Comparison of ENCODE assay signal across 35 mouse cellular contexts in the genomic region with DNA sequence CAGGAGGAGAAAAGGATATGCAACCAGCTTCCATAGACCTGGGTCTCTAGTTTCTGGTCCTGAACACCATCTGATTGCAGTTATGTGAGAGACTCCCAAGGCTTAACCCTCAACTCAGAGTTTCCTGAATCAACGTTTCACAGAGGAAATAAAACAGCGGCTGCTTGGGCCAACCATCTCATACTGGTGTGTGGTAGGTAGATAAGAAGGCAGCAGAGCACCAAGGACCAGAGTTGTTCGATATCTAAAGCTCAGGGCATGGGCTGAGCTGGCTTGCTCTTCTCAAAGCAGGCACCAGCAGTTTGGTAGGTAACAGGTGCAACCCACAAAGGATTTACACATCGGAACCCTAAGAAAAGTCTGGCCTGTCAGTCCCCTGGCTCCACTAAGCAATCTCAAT. TPM values are rescaled to one million over a fixed set of nuclear protein-coding genes. Genes with fewer than 3 reads are reported as not detected.
A peak's percentile ranks its signal among the peaks of the same experiment; 100 is the strongest.
DNase-seq lines count a peak whose midpoint lies in the region; ATAC-seq and TF ChIP-seq lines count a peak whose summit lies in the region.
"Had no signal": no experiment of that assay in that cellular context is flagged by ENCODE, and none has a peak within 500 bp of the region (broad histone marks: within the 10 kb centered on the region; RNA-seq: fewer than 3 reads in every experiment).

No protein-coding gene starts in this region.

- no peak for DNase-seq in hindbrain, embryonic 10.5 days (ENCODE audit: low spot score)
- DNase-seq in hindbrain, embryonic 11.5 days (ENCODE audit: low spot score) = no peak
- DNase-seq in liver, postnatal 0 days = no peak
- DNase-seq in cerebellum, postnatal 36 days = no peak
- no peak for DNase-seq in kidney, postnatal 10 days
- DNase-seq: adrenal gland, postnatal 14 days; cerebellum, adult 18-20 months; forebrain, postnatal 0 days; heart, adult 2 months; heart, postnatal 4 days; kidney, adult 8-10 months; lung, adult 18-20 months; right cerebral cortex, postnatal 14 days had no signal

- H3K27me3 ChIP-seq in hindbrain, embryonic 10.5 days (ENCODE audit: insufficient read depth, poor library complexity, severe bottlenecking) = peaks cover 67% of the 10 kb centered on the region
- H3K27me3 ChIP-seq in hindbrain, embryonic 11.5 days (ENCODE audit: control insufficient read depth, insufficient read depth, low read length) = peaks cover 7% of the 10 kb centered on the region
- H3K27me3 ChIP-seq in liver, embryonic 12.5 days (replicated peaks) = peaks cover 23% of the 10 kb centered on the region
- no peaks in the 10 kb centered on the region for H3K27me3 ChIP-seq in liver, postnatal 0 days (ENCODE audit: insufficient read depth, low read length)
- no peaks in the 10 kb centered on the region for H3K27me3 ChIP-seq in intestine, embryonic 15.5 days (replicated peaks)
- H3K27me3 ChIP-seq: hindbrain, embryonic 15.5 days had no signal

- H3K9me3 ChIP-seq in hindbrain, embryonic 10.5 days = no peaks in the 10 kb centered on the region
- no peaks in the 10 kb centered on the region for H3K9me3 ChIP-seq in hindbrain, embryonic 11.5 days (ENCODE audit: control insufficient read depth, low read length)
- H3K9me3 ChIP-seq in liver, embryonic 12.5 days (replicated peaks) = no peaks in the 10 kb centered on the region
- no peaks in the 10 kb centered on the region for H3K9me3 ChIP-seq in liver, postnatal 0 days (ENCODE audit: low read length)
- no peaks in the 10 kb centered on the region for H3K9me3 ChIP-seq in intestine, embryonic 15.5 days
- H3K9me3 ChIP-seq: heart, embryonic 12.5 days; hindbrain, embryonic 15.5 days; limb, embryonic 12.5 days had no signal

- no peak overlapping the region for H3K4me3 ChIP-seq in hindbrain, embryonic 10.5 days
- no peak overlapping the region for H3K4me3 ChIP-seq in hindbrain, embryonic 11.5 days (ENCODE audit: low read depth, low read length)
- no peak overlapping the region for H3K4me3 ChIP-seq in liver, embryonic 12.5 days
- H3K4me3 ChIP-seq in liver, postnatal 0 days (ENCODE audit: low read depth, low read length) = no peak overlapping the region
- H3K4me3 ChIP-seq in intestine, embryonic 15.5 days (replicated peaks) = no peak overlapping the region
- H3K4me3 ChIP-seq: heart, adult 2 months; heart, embryonic 12.5 days; hindbrain, embryonic 15.5 days; left cerebral cortex, adult 2 months; limb, embryonic 12.5 days; midbrain, embryonic 12.5 days had no signal

- no peak overlapping the region for H3K4me2 ChIP-seq in hindbrain, embryonic 11.5 days (replicated peaks; ENCODE audit: low read depth, low read length)
- peak overlapping the region; percentile 12; the same call in 1 of the 2 replicates for H3K4me2 ChIP-seq in liver, embryonic 12.5 days
- no peak overlapping the region for H3K4me2 ChIP-seq in liver, postnatal 0 days (ENCODE audit: low read depth, low read length)
- H3K4me2 ChIP-seq in intestine, embryonic 15.5 days (replicated peaks) = no peak overlapping the region
- H3K4me2 ChIP-seq: heart, embryonic 12.5 days; hindbrain, embryonic 15.5 days; limb, embryonic 12.5 days; midbrain, embryonic 12.5 days had no signal

- peak overlapping the region; percentile 64; the same call in 1 of the 2 replicates for H3K27ac ChIP-seq in hindbrain, embryonic 10.5 days
- H3K27ac ChIP-seq in hindbrain, embryonic 11.5 days (ENCODE audit: low read depth, low read length) = no peak overlapping the region
- no peak overlapping the region for H3K27ac ChIP-seq in liver, embryonic 12.5 days
- H3K27ac ChIP-seq in liver, postnatal 0 days (ENCODE audit: low read depth) = no peak overlapping the region
- H3K27ac ChIP-seq in intestine, embryonic 15.5 days = no peak overlapping the region
- H3K27ac ChIP-seq: heart, adult 2 months; hindbrain, embryonic 15.5 days; kidney, postnatal 0 days; left cerebral cortex, adult 2 months; limb, embryonic 12.5 days; macrophage had no signal

- no peak overlapping the region for H3K9ac ChIP-seq in hindbrain, embryonic 11.5 days (ENCODE audit: low read depth, low read length)
- no peak overlapping the region for H3K9ac ChIP-seq in liver, embryonic 12.5 days
- no peak overlapping the region for H3K9ac ChIP-seq in liver, postnatal 0 days (replicated peaks)
- no peak overlapping the region for H3K9ac ChIP-seq in intestine, embryonic 15.5 days
- H3K9ac ChIP-seq: forebrain, postnatal 0 days; heart, embryonic 12.5 days; hindbrain, embryonic 15.5 days; limb, embryonic 12.5 days had no signal

- WGBS in hindbrain, embryonic 10.5 days = 85% methylated on average over 4 of the region's 4 CpGs
- WGBS in hindbrain, embryonic 11.5 days = 87% methylated on average over 4 of the region's 4 CpGs
- 28% methylated on average over 4 of the region's 4 CpGs for WGBS in liver, embryonic 12.5 days (ENCODE audit: insufficient replicate concordance)
- WGBS in liver, postnatal 0 days (ENCODE audit: insufficient replicate concordance) = 39% methylated on average over 4 of the region's 4 CpGs
- 80% methylated on average over 4 of the region's 4 CpGs for WGBS in intestine, embryonic 15.5 days

- TF ChIP-seq CTCF in liver, postnatal 0 days (IDR thresholded peaks at IDR 0.05; ENCODE audit: low read depth) = no peak

- ATAC-seq in hindbrain, embryonic 11.5 days (ENCODE audit: low FRiP score) = no peak
- peak; percentile 76 for ATAC-seq in common myeloid progenitor, adult 5-6 weeks (replicated peaks; ENCODE audit: low read depth, poor library complexity, severe bottlenecking)
- ATAC-seq in liver, embryonic 12.5 days = peak; percentile 89
- peak; percentile 29; the same call in 1 of the 2 replicates for ATAC-seq in liver, postnatal 0 days
- no peak for ATAC-seq in intestine, embryonic 15.5 days
- ATAC-seq: forebrain, postnatal 0 days; inflammation-experienced regulatory T-cells, adult 6 months; lung, postnatal 0 days had no signal

- no peaks in the 10 kb centered on the region for H3K36me3 ChIP-seq in hindbrain, embryonic 10.5 days
- H3K36me3 ChIP-seq in hindbrain, embryonic 11.5 days (ENCODE audit: control insufficient read depth, insufficient read depth, low read length) = no peaks in the 10 kb centered on the region
- H3K36me3 ChIP-seq in liver, embryonic 12.5 days = no peaks in the 10 kb centered on the region
- H3K36me3 ChIP-seq in liver, postnatal 0 days (replicated peaks; ENCODE audit: insufficient read depth, low read length) = no peaks in the 10 kb centered on the region
- no peaks in the 10 kb centered on the region for H3K36me3 ChIP-seq in intestine, embryonic 15.5 days
- H3K36me3 ChIP-seq: G1E; heart, embryonic 12.5 days; hindbrain, embryonic 15.5 days; limb, embryonic 12.5 days; midbrain, embryonic 12.5 days had no signal

- peaks cover 39% of the 10 kb centered on the region for H3K4me1 ChIP-seq in hindbrain, embryonic 10.5 days (replicated peaks)
- H3K4me1 ChIP-seq in hindbrain, embryonic 11.5 days (replicated peaks; ENCODE audit: control insufficient read depth, insufficient read depth, low read length) = 0 out of 2 replicates have a peak, but pooled peaks cover 5% of the 10 kb centered on the region
- H3K4me1 ChIP-seq in liver, embryonic 12.5 days = peaks cover 21% of the 10 kb centered on the region
- H3K4me1 ChIP-seq in liver, postnatal 0 days (ENCODE audit: insufficient read depth) = no peaks in the 10 kb centered on the region
- H3K4me1 ChIP-seq in intestine, embryonic 15.5 days (replicated peaks) = no peaks in the 10 kb centered on the region
- H3K4me1 ChIP-seq: heart, embryonic 12.5 days; hindbrain, embryonic 15.5 days had no signal

- TF ChIP-seq EP300 in liver, postnatal 0 days (IDR thresholded peaks at IDR 0.05; ENCODE audit: low read depth) = peak; percentile 54

RNA-seq across cellular contexts. Expression of gene Ifnar2, which starts 35.8 kb away (rescaled TPM):
- polyA plus RNA-seq in hindbrain, embryonic 10.5 days (2016; fragmentation: Nextera tagmentation; extraction: Ambion mirVana) = 27.8 and 29.3 TPM in 2 replicates
- polyA plus RNA-seq in hindbrain, embryonic 11.5 days (2014; fragmentation: Nextera tagmentation; extraction: Ambion mirVana) = 33.4 and 35.4 TPM in 2 replicates
- total RNA-seq in common myeloid progenitor, adult 5-6 weeks (2017) = 88.3 and 115 TPM in 2 replicates
- 63.5 and 65.7 TPM in 2 replicates for polyA plus RNA-seq in liver, embryonic 12.5 days (2016; fragmentation: Nextera tagmentation; extraction: Ambion mirVana)
- polyA plus RNA-seq in liver, postnatal 0 days (2015; fragmentation: Nextera tagmentation; extraction: Ambion mirVana) = 107 and 113 TPM in 2 replicates
- polyA plus RNA-seq in intestine, embryonic 15.5 days (2015; fragmentation: Nextera tagmentation; extraction: Ambion mirVana) = 43.9 and 44.5 TPM in 2 replicates

RNA-seq across cellular contexts. Expression of gene Gm21970, which starts 54.8 kb away (rescaled TPM):
- polyA plus RNA-seq in hindbrain, embryonic 10.5 days (2016; fragmentation: Nextera tagmentation; extraction: Ambion mirVana) = not detected in 2 replicates
- polyA plus RNA-seq in hindbrain, embryonic 11.5 days (2014; fragmentation: Nextera tagmentation; extraction: Ambion mirVana) = not detected in 2 replicates
- not detected in 2 replicates for total RNA-seq in common myeloid progenitor, adult 5-6 weeks (2017)
- not detected in 2 replicates for polyA plus RNA-seq in liver, embryonic 12.5 days (2016; fragmentation: Nextera tagmentation; extraction: Ambion mirVana)
- polyA plus RNA-seq in liver, postnatal 0 days (2015; fragmentation: Nextera tagmentation; extraction: Ambion mirVana) = not detected in 2 replicates
- not detected in 2 replicates for polyA plus RNA-seq in intestine, embryonic 15.5 days (2015; fragmentation: Nextera tagmentation; extraction: Ambion mirVana)
- total RNA-seq: forebrain, postnatal 0 days; gastrocnemius, postnatal 4 days; heart, adult 2 months; heart, postnatal 4 days; left cerebral cortex, adult 2 months; left cerebral cortex, postnatal 25 days; monocyte, adult 5-6 weeks had no signal
- polyA plus RNA-seq: embryonic facial prominence, embryonic 11.5 days; forebrain, postnatal 0 days; G1E; heart, adult 2 months; heart, embryonic 12.5 days; heart, postnatal 0 days; hindbrain, embryonic 15.5 days; kidney, postnatal 0 days; large intestine, adult 2 months; limb, embryonic 12.5 days; lung, postnatal 0 days; macrophage; midbrain, embryonic 12.5 days; neural tube, embryonic 14.5 days; small intestine, adult 2 months; stomach, embryonic 14.5 days had no signal

Comparison
In these comparisons a context has a peak if more than half of its experiments do, and no peak if none do; other contexts are left out.
1. ATAC-seq: peak in common myeloid progenitor, adult 5-6 weeks (single experiment), liver, embryonic 12.5 days (single experiment) and liver, postnatal 0 days (single experiment); none in hindbrain, embryonic 11.5 days (single experiment) and intestine, embryonic 15.5 days (single experiment).